Mouse (Mus musculus) frontal cortex, adult (tissue): ENCODE measurements around the gene Slc25a41.
A peak's percentile ranks its signal among the peaks of the same experiment; 100 is the strongest.

Source experiments
- ATAC-seq: cut with Nextera tagmentation; 2 replicates; pipeline ENCODE4 v1.9.2; 2017; ENCODE audit warnings: mild to moderate bottlenecking, moderate library complexity, mixed read lengths; ENCODE audit not compliant: low TSS enrichment

The Slc25a41 gene

GRCm38 (mm10) chr17:56990966-56991365, 50.5 kb downstream of the Slc25a41 start:
- no peak for ATAC-seq

DNA sequence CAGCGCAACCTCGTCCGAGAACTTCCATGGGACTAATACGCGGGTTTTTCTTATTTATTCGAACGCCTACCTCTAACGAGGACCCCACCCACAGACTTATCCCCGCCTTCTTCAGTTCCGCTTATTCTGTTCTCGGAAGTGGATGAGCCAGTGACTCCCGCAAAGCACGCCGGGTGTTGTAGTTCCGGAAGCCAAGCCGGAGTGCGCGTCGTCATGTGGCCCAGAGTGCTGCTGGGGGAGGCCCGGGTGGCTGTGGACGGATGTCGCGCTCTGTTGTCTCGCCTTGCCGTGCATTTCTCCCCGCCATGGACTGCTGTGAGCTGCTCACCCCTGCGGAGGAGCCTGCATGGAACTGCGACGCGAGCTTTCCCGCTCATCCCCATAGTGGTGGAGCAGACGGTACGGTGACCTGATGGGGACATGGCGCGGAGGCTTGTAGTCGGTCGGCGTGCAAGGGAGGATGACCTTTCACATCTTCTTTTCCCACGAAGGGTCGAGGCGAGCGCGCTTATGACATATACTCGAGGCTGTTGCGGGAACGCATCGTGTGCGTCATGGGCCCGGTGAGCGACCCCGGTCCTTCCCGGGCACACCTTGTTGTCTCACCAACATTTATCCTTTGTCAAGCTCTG, 51.2 kb downstream of the Slc25a41 start, which contains the start of gene Clpp:
Gene Clpp (plus strand): TSS at position 191 of the 632 bp plus-strand sequence.
- peak; percentile 96 for ATAC-seq

- peak; percentile 90 for ATAC-seq
These were observed 51.9 kb downstream of the Slc25a41 start for GRCm38 (mm10) chr17:56989467-56990114.

DNA sequence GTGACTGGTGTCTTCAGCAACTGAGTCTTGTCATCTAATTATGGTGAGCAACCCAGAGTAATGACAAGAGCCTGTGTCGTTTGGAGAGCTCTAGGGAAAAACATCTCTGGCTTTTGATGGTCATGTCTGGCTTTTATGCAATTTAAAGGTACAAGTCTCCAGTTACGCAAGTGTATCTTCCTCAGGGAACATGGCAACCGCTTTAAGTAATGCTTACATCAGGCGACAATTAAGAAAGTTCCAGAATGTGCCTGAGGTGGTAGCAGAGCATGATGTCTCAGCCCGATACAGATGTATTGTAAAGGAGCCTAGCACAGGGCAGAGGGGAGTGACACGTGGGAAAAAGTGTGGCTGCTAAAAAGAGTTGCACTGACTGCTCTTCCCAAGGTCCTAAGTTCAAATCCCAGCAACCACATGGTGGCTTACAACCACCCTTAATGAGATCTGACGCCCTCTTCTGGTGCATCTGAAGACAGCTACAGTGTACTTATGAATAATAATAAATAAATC, 52.5 kb downstream of the Slc25a41 start:
- ATAC-seq: no peak

DNA sequence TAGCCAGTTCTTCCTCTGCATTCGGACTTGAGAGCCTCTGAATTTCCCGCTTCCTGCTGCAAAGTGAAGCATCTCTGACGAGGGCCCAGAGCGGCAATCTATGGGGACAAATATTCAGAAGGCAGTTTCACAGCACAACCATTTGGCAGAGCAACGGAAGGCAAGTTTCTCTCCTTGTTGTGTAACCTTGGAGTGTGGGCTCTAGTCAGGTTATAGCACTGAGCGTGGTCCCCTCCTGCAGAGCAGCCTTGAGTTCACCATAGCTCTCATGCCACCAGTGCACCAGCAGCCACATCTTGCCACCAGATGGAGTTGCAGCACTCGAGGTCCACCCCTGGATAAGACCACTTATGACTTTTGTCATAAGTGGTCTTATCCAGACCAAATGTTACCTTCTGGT, 53.0 kb downstream of the Slc25a41 start:
- ATAC-seq: no peak

DNA sequence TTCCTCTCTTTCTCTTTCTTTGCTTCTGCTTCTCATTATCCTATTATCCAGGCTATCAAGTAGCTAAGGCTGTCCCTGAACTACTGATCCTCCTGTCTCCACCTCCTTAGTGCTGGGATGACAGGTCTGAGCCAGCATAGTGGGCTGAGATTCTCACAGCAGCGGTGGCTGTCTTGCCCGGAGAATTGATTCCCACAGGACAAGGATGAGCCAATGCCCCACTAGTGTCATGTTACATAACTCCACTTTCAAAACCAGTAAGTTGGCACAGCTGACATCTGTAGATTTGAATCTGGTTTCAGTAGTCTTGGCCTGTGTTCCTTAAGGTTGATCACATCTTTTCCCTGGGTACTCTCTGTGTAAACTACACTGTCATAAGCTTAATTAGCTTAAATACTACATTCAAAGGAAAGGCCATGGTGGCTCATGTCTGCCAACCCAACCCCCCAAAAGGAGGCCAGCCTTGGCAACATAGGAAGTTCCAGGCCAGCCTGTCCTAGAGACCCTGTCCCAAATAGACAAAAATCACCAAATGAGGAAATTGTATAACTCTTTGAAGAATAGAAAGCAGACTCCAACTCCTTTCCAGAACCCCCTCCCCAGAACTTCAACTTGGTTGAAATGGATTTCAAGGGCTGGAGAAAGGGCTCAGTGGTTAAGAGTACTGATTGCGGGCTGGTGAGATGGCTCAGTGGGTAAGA, 55.2 kb downstream of the Slc25a41 start:
- ATAC-seq: no peak

DNA sequence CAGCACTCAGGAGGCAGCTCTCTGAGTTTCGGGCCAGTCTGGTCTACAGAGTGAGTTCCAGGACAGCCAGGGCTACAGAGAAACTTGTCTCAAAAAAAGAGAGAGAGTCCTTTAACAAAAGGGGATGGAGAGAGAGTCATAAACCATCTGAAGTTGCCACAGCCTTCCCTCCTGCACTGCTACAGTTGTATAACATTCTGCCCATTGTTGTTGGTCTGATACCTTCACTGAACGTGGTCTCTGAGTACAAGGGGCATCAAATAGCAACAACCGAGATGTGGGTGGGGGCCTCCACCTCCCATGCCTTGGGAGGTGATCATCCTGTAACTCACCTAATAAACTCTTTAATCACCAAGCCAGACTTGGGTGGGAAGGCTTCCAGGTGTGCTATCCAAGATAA, 55.8 kb downstream of the Slc25a41 start:
- ATAC-seq: no peak

- no peak for ATAC-seq
These were observed 56.6 kb downstream of the Slc25a41 start for GRCm38 (mm10) chr17:56984886-56985285.
